Mouse (Mus musculus) ES-E14 (cell line): ENCODE measurements around the gene Rreb1. TPM values are rescaled to one million over a fixed set of nuclear protein-coding genes. Genes with fewer than 3 reads are reported as not detected.

Experiments
- DNase-seq: peaks from one replicate; pipeline ENCODE4 v3.0.0-alpha.2; 2013; ENCODE audit warnings: low read depth, low spot score
- H3K27ac ChIP-seq: 2 replicates; pipeline ENCODE4 v1.5.1; 2012; ENCODE audit warnings: low read depth, mild to moderate bottlenecking, low read length, moderate library complexity, mixed read lengths; ENCODE audit not compliant: poor library complexity, insufficient read depth, severe bottlenecking
- H3K36me3 ChIP-seq: 2 replicates; pipeline ENCODE4 v1.6.1; 2012; ENCODE audit warnings: mild to moderate bottlenecking, low read length, moderate library complexity, mixed read lengths; ENCODE audit not compliant: control insufficient read depth, poor library complexity, insufficient read depth, severe bottlenecking
- H3K4me1 ChIP-seq, 2 experiments: fragments of 150-350 bp in 1 of 2; sonication (generic) in 1 of 2; 2 replicates each; pipeline ENCODE4 v1.6.1; 2012; ENCODE audit warnings: low read length in 2 of 2, mild to moderate bottlenecking in 1 of 2, mixed read lengths in 1 of 2; ENCODE audit not compliant: control insufficient read depth in 2 of 2, insufficient read depth in 2 of 2, poor library complexity in 1 of 2
- H3K4me3 ChIP-seq, 2 experiments: fragments of 150-350 bp in 1 of 2; sonication (generic) in 1 of 2; 2 replicates each; pipeline ENCODE4 v1.5.1; 2012; ENCODE audit warnings: low read length in 2 of 2, low read depth in 1 of 2, mild to moderate bottlenecking in 1 of 2, mixed read lengths in 1 of 2; ENCODE audit not compliant: insufficient read depth in 1 of 2, poor library complexity in 1 of 2, severe bottlenecking in 1 of 2
- H3K9ac ChIP-seq: 2 replicates; pipeline ENCODE4 v1.6.1; 2012; ENCODE audit warnings: low read depth, mild to moderate bottlenecking, low read length, mixed read lengths; ENCODE audit not compliant: poor library complexity, insufficient read depth, severe bottlenecking
- H3K9me3 ChIP-seq: fragments of 150-350 bp; sonication (generic); 2 replicates; pipeline ENCODE4 v1.6.1; 2012; ENCODE audit warnings: low read depth, mild to moderate bottlenecking, low read length; ENCODE audit not compliant: control insufficient read depth, insufficient read depth
- CHD2 ChIP-seq: IDR thresholded peaks from 2 replicates; pipeline ENCODE4 v1.6.1; 2014; ENCODE audit warnings: mild to moderate bottlenecking, low read depth, low read length, inconsistent platforms
- HCFC1 ChIP-seq: IDR thresholded peaks from 2 replicates; pipeline ENCODE4 v1.6.1; 2012; ENCODE audit warnings: low read length, inconsistent platforms, borderline replicate concordance; ENCODE audit not compliant: insufficient read depth
- MAFK ChIP-seq: IDR thresholded peaks from 2 replicates; pipeline ENCODE4 v1.6.1; 2014; ENCODE audit warnings: mild to moderate bottlenecking, low read depth, low read length, inconsistent platforms; ENCODE audit not compliant: insufficient read depth
- ZC3H11A ChIP-seq: IDR thresholded peaks from 2 replicates; pipeline ENCODE4 v1.6.1; 2012; ENCODE audit warnings: low read depth, mild to moderate bottlenecking, inconsistent platforms, low read length, borderline replicate concordance
- ZNF384 ChIP-seq: IDR thresholded peaks from 2 replicates; pipeline ENCODE4 v1.6.1; 2012; ENCODE audit warnings: low read depth, low read length, inconsistent platforms
- in situ Hi-C, 2 experiments: fragments of 600-800 bp; cut with MboI; formaldehyde crosslinking; loops; one replicate each; pipeline ENCODE4 v1.15.1; 2025; ENCODE audit warnings: low sequenced_read_pairs in 2 of 2, inconsistent platforms in 1 of 2; ENCODE audit not compliant: unreplicated experiment in 2 of 2
- total RNA-seq: library from RNA; depleted of rRNA; stranded (reverse); fragments of 300-350 nt; gene quantifications from 2 replicates; pipeline ENCODE4 v1.2.3, GENCODE M21; 2012

Gene Rreb1
- total RNA-seq, 1 experiment: 14.7 TPM

DNA sequence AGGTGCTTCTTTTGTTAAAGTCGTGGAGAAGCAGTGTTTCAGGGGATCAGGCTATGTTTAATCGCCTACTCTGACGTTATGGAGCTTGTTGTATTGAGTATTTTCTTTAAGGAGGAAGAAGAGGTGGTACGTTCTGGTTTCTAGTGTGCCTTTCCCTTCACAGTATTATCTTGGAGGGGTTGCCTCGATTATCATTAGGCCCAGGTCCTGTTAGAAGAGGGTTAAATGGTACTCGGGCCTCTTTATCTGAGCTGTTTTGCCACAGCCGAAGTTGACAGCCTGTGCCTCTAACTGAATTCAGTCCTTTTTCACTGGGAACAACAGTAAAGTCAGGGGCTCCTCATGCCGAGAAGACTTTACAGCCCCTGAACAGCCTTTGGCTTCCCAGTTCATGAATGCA is 81.6 kb downstream of the Rreb1 start:
- Histone ChIP-seq H3K27ac (no peak overlapping the region), H3K9ac (no peak overlapping the region), H3K4me1 (peaks cover 0 to 13% of the 10 kb centered on the region in 2 experiments; a peak in 2 of 4 replicates), H3K36me3 (no peaks in the 10 kb centered on the region; the same call in 1 of the 2 replicates), H3K9me3 (no peaks in the 10 kb centered on the region), H3K4me3 (no peak overlapping the region)
- no peak for DNase-seq
- in situ Hi-C loops: no loop called here
- TF ChIP-seq HCFC1 (no peak), ZNF384 (no peak), CHD2 (no peak), ZC3H11A (no peak)

GRCm38 (mm10) chr13:37860204-37860603 is 82.0 kb downstream of the Rreb1 start:
- TF ChIP-seq HCFC1 (no peak), MAFK (no peak), ZNF384 (no peak), ZC3H11A (no peak), CHD2 (no peak)
- no peak for DNase-seq
- H3K9me3 ChIP-seq: no peaks in the 10 kb centered on the region
- peaks cover 0 to 13% of the 10 kb centered on the region in 2 experiments; a peak in 2 of 4 replicates for H3K4me1 ChIP-seq
- no peak overlapping the region for H3K9ac ChIP-seq
- no peaks in the 10 kb centered on the region; the same call in 1 of the 2 replicates for H3K36me3 ChIP-seq
- no peak overlapping the region for H3K27ac ChIP-seq
- no peak overlapping the region for H3K4me3 ChIP-seq
- in situ Hi-C loops: no loop called here

DNA sequence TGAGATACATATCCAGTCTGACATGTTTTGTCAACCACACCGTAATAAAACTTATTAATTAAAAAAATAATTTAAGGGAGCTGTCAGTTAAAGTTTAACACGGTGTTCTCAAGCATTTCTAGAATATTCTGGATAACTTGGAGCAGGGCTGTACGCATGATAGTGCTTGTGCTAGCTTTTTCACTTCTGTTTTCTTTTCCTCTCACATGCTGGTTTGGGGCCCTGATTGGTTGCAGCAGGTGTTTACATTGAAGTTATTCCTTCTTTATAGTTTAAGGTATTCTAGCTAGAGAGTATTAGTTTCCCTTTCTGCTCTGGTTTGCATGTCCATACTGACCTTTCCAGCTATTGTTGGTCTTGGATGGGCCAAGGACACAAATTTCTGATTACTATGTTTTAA is 82.6 kb downstream of the Rreb1 start:
- Histone ChIP-seq H3K4me1 (peaks cover 0 to 13% of the 10 kb centered on the region in 2 experiments; a peak in 2 of 4 replicates), H3K9me3 (no peaks in the 10 kb centered on the region), H3K4me3 (no peak overlapping the region), H3K36me3 (no peaks in the 10 kb centered on the region; the same call in 1 of the 2 replicates), H3K27ac (no peak overlapping the region), H3K9ac (no peak overlapping the region)
- no peak for DNase-seq
- in situ Hi-C loops: no loop called here
- TF ChIP-seq ZC3H11A (no peak), MAFK (no peak)

DNA sequence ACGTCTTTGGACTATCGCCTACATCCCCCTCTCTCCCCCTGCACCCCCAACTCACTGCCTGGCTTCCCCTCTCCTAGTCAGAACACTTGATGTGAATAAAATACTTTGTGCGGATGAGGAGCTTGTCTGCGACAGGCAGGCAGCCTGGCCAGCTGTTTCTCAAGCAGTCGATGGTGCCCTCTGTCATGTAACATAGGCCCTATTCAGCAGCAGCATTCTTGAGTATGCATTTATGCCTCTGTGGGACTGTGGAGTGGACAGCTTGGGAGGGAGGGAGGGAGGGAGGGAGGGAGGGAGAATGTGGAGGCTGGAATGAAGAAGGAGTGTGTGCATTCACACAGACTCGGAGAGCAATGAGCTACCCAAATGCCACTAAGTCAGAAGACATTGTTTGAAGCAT is 84.3 kb downstream of the Rreb1 start:
- in situ Hi-C loops: no loop called here
- Histone ChIP-seq H3K9ac (no peak overlapping the region), H3K4me3 (no peak overlapping the region), H3K36me3 (no peaks in the 10 kb centered on the region; the same call in 1 of the 2 replicates), H3K9me3 (no peaks in the 10 kb centered on the region), H3K27ac (no peak overlapping the region), H3K4me1 (peaks cover 2 to 13% of the 10 kb centered on the region in 2 experiments; a peak in 3 of 4 replicates)
- no peak for TF ChIP-seq CHD2
- TF ChIP-seq ZC3H11A: no peak
- no peak for TF ChIP-seq HCFC1
- TF ChIP-seq ZNF384: no peak
- TF ChIP-seq MAFK: no peak
- DNase-seq: no peak

DNA sequence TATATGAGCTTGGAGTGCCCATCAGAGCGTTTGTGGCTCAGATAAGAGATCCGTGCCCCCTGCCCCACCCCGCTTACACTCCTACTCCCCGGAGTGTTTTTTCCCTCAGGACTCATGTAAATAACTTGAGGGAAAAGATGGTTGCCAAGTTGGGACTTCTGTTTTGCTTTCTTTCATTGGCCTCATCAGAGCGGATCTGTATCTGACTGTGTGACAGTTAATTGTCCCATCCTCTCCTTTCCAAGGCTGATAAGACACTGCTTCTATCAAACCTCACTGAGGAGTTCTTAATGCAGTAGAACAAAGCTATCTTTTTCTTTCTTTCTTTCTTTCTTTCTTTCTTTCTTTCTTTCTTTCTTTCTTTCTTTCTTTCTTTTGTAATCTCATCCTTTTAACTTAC is 85.4 kb downstream of the Rreb1 start:
- H3K27ac ChIP-seq: no peak overlapping the region
- H3K36me3 ChIP-seq: no peaks in the 10 kb centered on the region; the same call in 1 of the 2 replicates
- H3K4me1 ChIP-seq: peaks cover 2 to 8% of the 10 kb centered on the region in 2 experiments; a peak in 3 of 4 replicates
- in situ Hi-C loops: no loop called here
- H3K4me3 ChIP-seq: no peak overlapping the region
- TF ChIP-seq CHD2 (no peak), ZC3H11A (no peak), MAFK (no peak), HCFC1 (no peak), ZNF384 (no peak)
- no peaks in the 10 kb centered on the region for H3K9me3 ChIP-seq
- DNase-seq: no peak
- no peak overlapping the region for H3K9ac ChIP-seq
